Mouse (Mus musculus) right cerebral cortex, postnatal 14 days (tissue): ENCODE measurements around the gene Slc26a10.
"Not testable (repeated sequence)": the region's sequence is repeated elsewhere in the genome, so short reads cannot be mapped to it uniquely, and the experiment has no call there.

ENCODE experiments used
- DNase-seq: peaks from one replicate; pipeline ENCODE4 v3.0.0; 2022

Slc26a10 gene

DNA sequence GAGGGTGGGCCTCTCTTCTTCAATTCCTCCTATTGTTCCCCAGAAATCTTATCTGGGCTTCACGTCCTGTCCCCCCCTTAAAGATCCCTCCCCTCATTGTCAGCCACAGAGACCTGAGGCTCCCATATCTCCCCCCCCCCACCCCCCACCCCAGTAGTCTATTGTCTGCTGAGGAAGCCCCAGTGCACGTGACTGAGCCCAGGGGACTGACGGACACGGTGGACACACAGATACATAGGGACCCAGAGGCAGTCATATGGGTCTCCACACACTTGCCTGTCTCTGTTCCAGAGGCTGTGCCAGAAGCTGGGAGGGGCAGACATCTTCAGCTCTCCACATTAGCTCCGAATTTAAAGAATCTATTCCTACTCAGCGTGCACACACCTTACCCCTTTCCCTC lies 1.1 kb upstream of the Slc26a10 start:
- DNase-seq: no peak

DNA sequence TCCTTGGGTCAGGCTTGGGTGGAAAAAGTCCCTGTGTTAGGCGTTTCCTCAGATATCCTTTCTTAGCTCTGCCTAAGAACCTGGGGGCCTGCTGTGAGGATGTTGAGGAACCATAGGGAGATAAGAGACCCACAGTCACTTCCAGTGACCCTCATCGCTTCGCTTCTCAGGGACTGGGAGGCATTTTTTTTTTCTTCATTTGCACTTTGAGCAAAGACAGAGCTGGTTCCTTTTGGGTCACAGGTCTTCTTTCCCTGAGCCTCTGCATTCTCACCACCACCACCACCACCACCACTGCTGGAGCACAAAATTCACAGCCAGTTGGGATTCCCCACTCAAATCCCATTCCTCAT lies 226 bp upstream of the Slc26a10 start:
- DNase-seq: no peak

GRCm38 (mm10) chr10:127178286-127179027 lies 2.0 kb downstream of the Slc26a10 start:
- no peak for DNase-seq

DNA sequence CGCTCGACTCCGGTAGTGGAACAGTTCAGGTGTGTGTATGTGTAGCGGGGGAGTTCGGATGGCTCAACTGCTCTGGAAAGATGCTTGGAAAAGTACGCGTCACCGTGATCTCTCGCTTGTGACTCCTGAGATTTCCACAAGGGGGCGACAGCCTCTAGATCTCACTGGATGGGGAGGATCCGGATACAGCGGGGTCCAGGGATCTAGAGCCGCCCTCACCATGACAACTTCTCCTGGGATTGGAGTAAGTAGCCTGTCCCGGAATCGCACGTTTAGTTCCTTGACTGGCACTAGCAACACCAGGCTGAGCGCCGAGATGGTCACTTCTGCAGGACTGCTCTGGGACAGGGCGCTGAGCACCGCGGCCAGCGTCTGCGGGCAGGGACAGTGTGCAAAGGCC lies 2.7 kb downstream of the Slc26a10 start:
- DNase-seq: peak; percentile 78

DNA sequence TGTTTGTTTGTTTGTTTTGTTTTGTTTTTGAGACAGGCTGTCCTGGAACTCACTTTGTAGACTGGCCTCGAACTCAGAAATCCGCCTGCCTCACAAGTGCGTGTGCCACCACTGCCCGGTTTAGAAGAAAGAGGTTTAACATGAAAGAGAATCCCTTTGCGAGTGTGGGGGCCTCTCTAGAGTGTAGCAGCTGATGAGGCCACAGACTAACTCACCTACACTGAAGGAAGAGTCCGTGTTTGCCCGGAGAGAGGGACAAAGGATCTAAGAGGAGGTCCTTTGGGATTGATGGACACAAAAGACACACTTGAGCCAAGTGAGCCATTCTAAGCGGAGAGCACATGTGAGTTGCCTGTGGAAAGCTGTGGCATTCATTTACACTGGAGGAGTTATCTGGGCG lies 3.2 kb downstream of the Slc26a10 start:
- DNase-seq: no peak

GRCm38 (mm10) chr10:127176756-127177155 lies 3.7 kb downstream of the Slc26a10 start:
- no peak for DNase-seq

DNA sequence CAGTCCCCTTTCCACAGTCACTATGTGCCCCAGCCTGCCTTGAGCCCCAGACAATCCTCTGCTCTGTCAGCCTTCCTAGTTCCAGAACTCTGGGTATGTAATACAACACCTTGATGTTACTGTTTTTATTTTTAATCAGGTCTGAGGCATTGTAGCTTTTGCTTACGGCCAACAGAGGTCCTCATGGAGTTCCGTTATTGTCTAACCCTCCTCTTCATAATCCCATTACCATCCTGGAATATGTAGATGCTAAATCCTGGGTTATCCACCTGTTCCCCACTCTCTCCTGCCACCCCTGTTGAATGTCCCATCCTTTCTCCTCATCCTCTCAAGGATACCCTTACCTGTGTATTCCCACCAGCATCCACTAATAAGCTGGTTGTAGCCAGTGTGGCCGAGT lies 4.2 kb downstream of the Slc26a10 start:
- no peak for DNase-seq

- no peak for DNase-seq
Observed at GRCm38 (mm10) chr10:127174170-127174569, 6.3 kb downstream of the Slc26a10 start.

DNA sequence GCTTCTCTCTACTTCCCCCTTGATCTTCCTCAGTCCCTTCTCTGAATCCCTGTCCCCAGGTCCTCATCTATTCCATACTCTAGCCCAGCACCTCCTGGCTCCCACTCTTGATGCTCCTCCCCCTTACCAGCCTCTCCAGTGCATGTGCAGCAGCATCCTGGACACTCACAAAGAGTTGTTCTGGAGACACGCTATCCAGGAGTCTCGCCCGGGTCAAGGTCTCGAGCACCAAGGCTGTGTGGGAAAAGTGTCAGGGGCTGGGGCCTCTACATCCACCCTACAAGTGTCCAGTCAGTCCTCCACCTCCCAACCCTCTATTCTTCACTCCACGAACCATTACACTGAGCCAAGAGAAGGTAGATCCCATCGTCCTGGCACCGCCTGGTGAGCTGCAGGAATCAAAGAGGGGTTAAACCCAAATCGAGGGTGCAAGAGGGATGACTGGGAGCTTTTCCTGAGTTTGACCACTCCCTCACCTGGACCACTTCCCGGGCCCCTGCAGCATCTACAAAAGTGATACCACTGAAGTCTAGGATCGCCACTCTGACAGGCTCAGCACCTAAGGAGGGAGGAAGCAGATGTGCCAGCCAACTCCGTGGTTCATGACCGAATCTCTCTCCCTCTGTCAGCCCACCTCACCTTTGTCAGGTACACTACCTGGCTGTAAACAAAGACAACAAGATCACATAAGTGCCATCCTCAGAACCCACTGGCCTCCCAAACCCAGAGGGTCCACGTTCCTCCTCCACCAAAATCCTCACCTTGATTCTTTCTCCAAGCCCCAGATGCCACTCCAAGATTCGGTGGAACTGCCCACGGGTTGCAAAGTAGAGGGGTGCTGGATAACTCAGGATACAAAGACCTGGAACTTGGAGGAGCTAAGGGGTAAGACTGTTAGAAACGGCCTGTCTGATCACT lies 7.0 kb downstream of the Slc26a10 start:
- DNase-seq: no peak

DNA sequence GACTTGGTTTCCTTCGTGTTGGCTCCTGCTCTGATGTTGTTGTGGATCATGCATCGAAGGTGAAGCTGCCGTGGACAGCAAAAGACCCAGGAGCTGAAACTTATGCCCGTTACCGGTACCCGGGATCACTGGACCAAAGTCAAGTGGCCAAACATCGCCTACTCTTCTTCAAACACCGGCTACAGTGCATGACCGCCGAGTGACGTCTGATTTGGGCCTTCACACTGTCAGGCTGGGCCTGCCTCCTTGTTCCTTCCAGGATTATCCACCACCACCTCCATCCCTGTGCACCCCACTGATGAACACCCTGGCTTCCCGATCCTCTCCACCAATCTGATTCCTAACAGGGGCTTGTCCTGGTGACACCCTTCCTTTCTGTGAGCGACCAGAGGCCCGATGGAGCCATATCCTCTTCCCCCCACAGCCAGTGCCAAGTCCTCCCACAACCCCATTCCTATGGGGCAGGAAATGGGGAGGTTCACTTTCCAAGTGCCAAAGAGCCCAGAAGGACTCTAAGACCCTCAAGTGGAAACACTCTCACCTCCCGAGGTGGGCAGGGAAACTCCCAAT lies 8.7 kb downstream of the Slc26a10 start:
- DNase-seq: no peak

DNA sequence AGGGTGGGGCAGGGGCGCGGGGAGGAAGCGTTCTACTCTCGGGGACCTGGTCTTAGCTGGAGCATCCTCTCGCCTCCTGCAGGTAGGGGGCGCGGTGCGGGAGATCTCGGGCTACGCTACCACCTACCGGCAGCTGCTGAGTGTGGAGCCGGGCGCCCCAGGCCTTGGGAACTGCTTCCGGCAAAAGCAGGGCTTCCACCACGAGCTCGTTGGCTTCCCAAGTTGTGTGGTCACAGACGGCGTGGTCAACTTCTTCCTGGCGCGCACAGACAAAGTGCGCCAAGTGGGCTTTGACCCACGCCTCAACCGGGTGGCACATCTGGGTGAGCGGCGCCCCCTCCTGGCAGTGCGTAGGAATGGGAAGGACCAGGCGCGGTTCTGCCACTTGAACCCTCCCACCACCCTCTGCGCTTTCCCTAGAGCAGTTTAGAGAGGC lies 9.6 kb downstream of the Slc26a10 start:
- DNase-seq: peak; percentile 72

- DNase-seq: no peak
Observed at GRCm38 (mm10) chr10:127170002-127170401, 10.4 kb downstream of the Slc26a10 start.

DNA sequence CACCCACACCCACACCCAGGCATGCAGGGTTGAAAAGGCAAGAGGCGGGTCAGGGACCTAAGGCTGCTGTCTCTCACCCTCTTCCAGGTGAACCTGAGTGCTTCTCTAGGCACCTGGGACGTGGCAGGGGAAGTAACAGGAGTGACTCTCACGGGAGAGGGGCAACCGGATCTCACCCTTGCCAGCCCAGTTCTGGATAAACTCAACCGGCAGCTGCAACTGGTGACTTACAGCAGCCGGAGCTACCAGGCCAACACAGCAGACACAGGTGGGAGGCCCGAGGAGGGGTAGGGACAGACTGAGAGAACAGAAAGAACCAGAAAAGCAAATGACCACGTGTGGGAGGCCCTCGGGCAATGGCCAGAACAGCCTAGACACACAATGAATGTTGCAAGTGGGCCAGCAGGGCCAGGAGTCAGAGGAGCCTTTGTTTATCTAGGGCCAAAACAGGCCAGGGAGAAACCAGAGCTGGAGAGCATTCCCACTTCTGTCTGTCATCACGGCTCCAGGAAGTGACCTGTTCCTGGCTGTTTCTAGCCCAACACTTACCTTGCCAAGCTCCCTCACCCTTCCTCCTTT lies 12.7 kb downstream of the Slc26a10 start:
- no peak for DNase-seq

DNA sequence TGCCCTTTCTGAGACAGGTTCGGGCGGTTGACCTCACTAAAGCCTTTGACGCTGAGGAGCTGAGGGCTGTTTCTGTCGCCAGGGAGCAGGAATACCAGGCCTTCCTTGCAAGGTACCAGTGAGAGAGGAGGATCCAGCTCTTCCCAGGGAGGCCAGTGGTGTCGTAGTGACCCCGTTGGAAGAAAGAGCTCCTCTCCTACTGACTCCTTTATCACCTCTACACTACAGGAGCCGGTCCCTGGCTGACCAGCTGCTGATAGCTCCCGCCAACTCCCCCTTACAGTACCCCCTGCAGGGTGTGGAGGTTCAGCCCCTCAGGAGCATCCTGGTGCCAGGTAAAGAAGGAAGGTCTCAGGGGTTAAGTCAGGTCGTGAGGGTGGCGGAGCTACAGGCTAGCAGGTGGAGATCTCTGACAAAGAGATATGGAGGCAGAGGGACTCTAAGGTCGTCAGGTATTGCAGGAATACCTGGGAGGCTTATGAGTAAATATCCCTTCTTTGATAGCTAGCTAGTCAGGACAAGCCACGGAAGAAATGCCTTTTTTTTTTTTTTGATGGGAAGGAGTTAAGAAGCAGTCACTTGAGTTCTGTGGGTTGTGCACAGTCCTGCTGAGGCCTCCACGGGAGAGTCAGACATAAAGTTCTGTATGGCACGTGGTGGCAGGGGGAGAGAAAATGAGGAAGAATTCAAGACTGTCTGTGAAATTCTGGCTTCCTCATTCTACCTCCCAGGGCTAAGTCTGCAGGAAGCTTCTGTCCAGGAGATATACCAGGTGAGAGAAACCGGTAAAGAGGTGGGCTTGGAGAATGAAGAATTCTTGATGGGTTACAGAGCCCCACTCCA lies 13.5 kb downstream of the Slc26a10 start:
- no peak for DNase-seq

- DNase-seq: no peak
Observed at GRCm38 (mm10) chr10:127166404-127166715, 14.1 kb downstream of the Slc26a10 start.

GRCm38 (mm10) chr10:127165654-127166403 lies 14.6 kb downstream of the Slc26a10 start:
- peak; percentile 53 for DNase-seq

DNA sequence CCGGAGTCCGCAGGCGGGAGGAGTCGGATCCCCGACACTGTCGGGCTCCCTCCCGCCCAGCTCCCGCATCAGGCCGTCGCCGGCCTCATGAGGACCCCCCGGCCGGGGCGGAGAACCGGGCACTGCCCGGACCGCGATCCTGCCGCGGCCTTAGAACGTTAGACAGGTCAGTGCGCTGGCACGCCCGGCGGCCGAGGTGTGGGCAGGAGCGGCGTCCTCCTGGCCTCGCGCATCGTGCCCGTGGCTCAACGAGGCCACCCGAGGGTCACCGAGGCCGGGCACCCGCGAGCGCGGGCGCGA lies 15.1 kb downstream of the Slc26a10 start:
- no peak for DNase-seq

GRCm38 (mm10) chr10:127164631-127165353 lies 15.7 kb downstream of the Slc26a10 start, which contains the start of gene B4galnt1:
Gene B4galnt1, plus strand, starts transcription at chr10:127165225.
- peak; percentile 72 for DNase-seq

- DNase-seq: no peak
Observed at GRCm38 (mm10) chr10:127164190-127164589, 16.3 kb downstream of the Slc26a10 start.

DNA sequence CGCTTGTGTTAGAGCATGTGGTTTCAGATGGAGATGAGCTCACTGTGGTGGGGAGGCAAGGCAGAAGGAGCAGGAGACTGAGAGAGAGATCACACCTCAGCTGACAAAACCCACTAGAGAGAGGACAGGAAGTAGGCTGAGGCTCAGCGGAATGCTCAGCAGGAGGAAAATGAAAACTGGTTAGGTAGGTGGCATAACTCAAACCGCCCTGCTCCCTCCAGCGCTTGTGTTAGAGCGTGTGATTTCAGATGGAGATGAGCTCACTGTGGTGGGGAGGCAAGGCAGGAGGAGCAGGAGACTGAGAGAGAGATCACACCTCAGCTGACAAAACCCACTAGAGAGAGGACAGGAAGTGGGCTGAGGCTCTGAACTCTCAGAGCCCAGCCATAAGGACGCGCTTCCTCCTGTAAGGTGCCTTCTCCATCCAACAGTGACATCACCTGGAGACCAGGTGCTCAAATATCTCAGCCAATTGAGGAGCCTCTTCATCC lies 17.6 kb downstream of the Slc26a10 start:
- DNase-seq: not testable (repeated sequence)

DNA sequence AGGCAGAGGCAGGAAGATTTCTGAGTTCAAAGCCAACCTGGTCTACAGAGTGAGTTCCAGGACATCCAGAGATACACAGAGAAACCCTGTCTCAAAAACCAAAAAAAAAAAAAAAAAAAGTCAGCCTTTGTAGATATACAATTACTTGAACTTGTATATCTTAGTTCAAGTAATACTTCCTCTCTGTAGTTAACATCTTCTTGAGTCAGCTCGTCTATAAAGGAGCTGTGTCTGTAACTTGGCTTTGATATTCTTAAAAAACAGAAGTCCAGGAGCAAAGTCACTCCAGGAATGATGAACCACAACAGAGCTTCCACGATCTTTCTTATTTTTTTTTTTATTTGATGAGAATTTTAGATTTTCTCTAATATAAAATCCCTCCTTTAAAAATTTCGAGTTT lies 19.7 kb downstream of the Slc26a10 start:
- no peak for DNase-seq
